Mouse (Mus musculus) erythroid progenitor cell, adult 5-6 weeks (primary cell): ENCODE measurements around the gene Taf1d. TPM values are rescaled to one million over a fixed set of nuclear protein-coding genes. Genes with fewer than 3 reads are reported as not detected.

Experiments used
- total RNA-seq, 2 experiments: library from RNA; stranded (forward) in 1 of 2; stranded (reverse) in 1 of 2; fragments of 150-400 nt in 1 of 2; fragments of 186-747, 209-891 nt in 1 of 2; gene quantifications; 2 replicates each; pipeline versions ENCODE4 v1.2.3 to v1.2.4; 2015 to 2017; ENCODE audit warnings: low replicate concordance in 2 of 2

Taf1d gene
- total RNA-seq, 2 experiments from 2014 or later, result 124 to 307 TPM

Other genes starting within 250 kb of the Taf1d start
- not detected in 2 replicates for gene Hephl1, start 194.1 kb upstream of the Taf1d start, total RNA-seq (2015; ENCODE audit: low replicate concordance)
- gene Hephl1, start 194.1 kb upstream of the Taf1d start, total RNA-seq (2017; ENCODE audit: low replicate concordance), result not detected in 2 replicates
- gene Vstm5, start 67.2 kb upstream of the Taf1d start, total RNA-seq (2015; ENCODE audit: low replicate concordance), result not detected in 2 replicates
- not detected in 2 replicates for gene Vstm5, start 67.2 kb upstream of the Taf1d start, total RNA-seq (2017; ENCODE audit: low replicate concordance)
- gene Med17, start 26.3 kb upstream of the Taf1d start, total RNA-seq (2015; ENCODE audit: low replicate concordance), result 12.6 and 14.4 TPM in 2 replicates
- 12.9 and 16.0 TPM in 2 replicates for gene Med17, start 26.3 kb upstream of the Taf1d start, total RNA-seq (2017; ENCODE audit: low replicate concordance)
- gene 4931406C07Rik, start 234 bp downstream of the Taf1d start, total RNA-seq (2015; ENCODE audit: low replicate concordance), result 2.1 and 7.2 TPM in 2 replicates
- gene 4931406C07Rik, start 234 bp downstream of the Taf1d start, total RNA-seq (2017; ENCODE audit: low replicate concordance), result 0.26 and 1.5 TPM in 2 replicates
- gene Cep295, start 51.6 kb downstream of the Taf1d start, total RNA-seq (2015; ENCODE audit: low replicate concordance), result 159 and 231 TPM in 2 replicates
- 203 and 210 TPM in 2 replicates for gene Cep295, start 51.6 kb downstream of the Taf1d start, total RNA-seq (2017; ENCODE audit: low replicate concordance)
- 3.6 and 9.6 TPM in 2 replicates for gene Smco4, start 187.2 kb downstream of the Taf1d start, total RNA-seq (2015; ENCODE audit: low replicate concordance)
- 0.23 and 0.39 TPM in 2 replicates for gene Smco4, start 187.2 kb downstream of the Taf1d start, total RNA-seq (2017; ENCODE audit: low replicate concordance)